Mouse (Mus musculus): ENCODE data around the gene Wbp2nl. TPM values are rescaled to one million over a fixed set of nuclear protein-coding genes. Genes with fewer than 3 reads are reported as not detected.

Gene Wbp2nl
- total and polyA plus RNA-seq, 3 experiments: not detected

DNA sequence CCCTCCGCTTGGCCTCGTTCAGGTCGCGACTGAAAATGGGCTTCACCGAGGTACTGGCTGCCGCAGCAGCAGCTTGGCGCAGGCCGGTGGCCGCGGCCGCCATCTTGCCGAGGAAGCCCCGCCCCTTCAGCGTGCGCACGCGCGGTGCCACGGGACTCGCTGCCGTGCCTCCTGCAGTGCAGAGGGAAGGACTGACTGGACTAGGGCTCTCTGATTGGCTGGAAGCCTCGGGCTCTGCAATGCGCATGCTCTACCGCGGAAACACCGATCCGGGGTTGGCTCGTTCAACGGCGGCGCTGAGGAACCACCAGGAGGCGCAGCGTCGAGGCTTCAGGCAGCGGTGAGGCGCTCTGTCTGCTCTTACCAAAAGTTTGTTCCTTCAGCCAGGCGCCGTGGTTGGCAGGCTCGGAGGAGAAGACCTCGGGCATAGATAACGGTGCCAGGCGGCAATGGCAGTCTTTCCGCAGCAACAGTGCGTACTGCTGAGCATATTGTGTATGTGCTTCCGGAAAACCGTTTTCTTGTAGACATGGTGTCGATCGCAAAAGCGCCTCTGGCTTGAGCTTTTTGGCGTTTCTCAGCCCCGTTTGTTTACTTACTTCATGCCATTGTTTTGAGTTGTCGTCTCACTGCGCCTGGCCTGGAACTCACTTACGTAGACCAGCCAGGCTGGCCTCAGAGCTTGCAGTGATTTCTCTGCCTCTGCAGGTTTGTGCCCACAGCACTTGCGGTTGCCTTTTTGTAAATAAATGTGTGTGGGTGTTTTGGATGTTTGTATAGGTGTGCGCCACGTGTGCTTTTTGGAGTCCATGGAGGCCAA is 55.6 kb downstream of the Wbp2nl start, which contains the start of gene Ndufa6:
Ndufa6 (minus strand) TSS at position 197 of the 820 bp plus-strand sequence.
- in situ Hi-C loops (cut with MboI; ENCODE audit: low pct_ligation_motif_present, low pct_unique_long_range_greater_than_20kb, low sequenced_read_pairs) (loop anchor here (10.0 kb wide), 1 partner anchor 60 kb away; no protein-coding TSS in a partner anchor), dilution Hi-C loops (cut with MboI; ENCODE audit: extremely low pct_ligation_motif_present, extremely low pct_unique_long_range_greater_than_20kb, low sequenced_read_pairs) (no loop called here)
- TF ChIP-seq ZKSCAN1 (IDR thresholded peaks at IDR 0.05; ENCODE audit: borderline replicate concordance, low read depth, low read length): no peak
- peak; percentile 69 for TF ChIP-seq ELF1 (IDR thresholded peaks at IDR 0.05; ENCODE audit: low read depth, low read length)
- TF ChIP-seq MYC (IDR thresholded peaks at IDR 0.05; ENCODE audit: low read depth, low read length): peak; percentile 28; the same call in 1 of the 2 replicates
- peak; percentile 64; the same call in 1 of the 2 replicates for TF ChIP-seq MXI1 (IDR thresholded peaks at IDR 0.05; ENCODE audit: low read depth, low read length)
- peak; percentile 99 for TF ChIP-seq NRF1 (IDR thresholded peaks at IDR 0.05; ENCODE audit: low read depth, low read length)
- TF ChIP-seq HCFC1 (IDR thresholded peaks at IDR 0.05; ENCODE audit: low read depth, low read length): peak; percentile 73
- peak; percentile 92 for TF ChIP-seq BHLHE40 (IDR thresholded peaks at IDR 0.05; ENCODE audit: low read depth, low read length)
- no peak for TF ChIP-seq CHD2 (IDR thresholded peaks at IDR 0.05; ENCODE audit: low read length)
- peak; percentile 84 for TF ChIP-seq TBP (conservative IDR thresholded peaks at IDR 0.05; ENCODE audit: low read depth, low read length)
- no peak for TF ChIP-seq USF2 (conservative IDR thresholded peaks at IDR 0.05; ENCODE audit: low read depth, low read length)
- no peak for TF ChIP-seq GABPA (IDR thresholded peaks at IDR 0.05; ENCODE audit: insufficient replicate concordance, low read depth, low read length)
- no peak for TF ChIP-seq JUND (conservative IDR thresholded peaks at IDR 0.05; ENCODE audit: low read depth, low read length)
- peak; percentile 69 for TF ChIP-seq SIN3A (IDR thresholded peaks at IDR 0.05; ENCODE audit: low read length)
- no peak for TF ChIP-seq EP300 (IDR thresholded peaks at IDR 0.05; ENCODE audit: low read length)
- no peak for TF ChIP-seq JUN (IDR thresholded peaks at IDR 0.05; ENCODE audit: insufficient read depth, low read depth, low read length)
- no peak for TF ChIP-seq ZC3H11A (IDR thresholded peaks at IDR 0.05; ENCODE audit: low read depth, low read length)
- TF ChIP-seq USF1 (IDR thresholded peaks at IDR 0.05; ENCODE audit: low read depth, low read length): no peak; the same call in 1 of the 2 replicates
- TF ChIP-seq POLR2A (IDR thresholded peaks at IDR 0.05; ENCODE audit: low read depth, low read length): peak; percentile 96
- TF ChIP-seq CTCF (conservative IDR thresholded peaks at IDR 0.05 in 1 of 2, IDR thresholded peaks at IDR 0.05 in 1 of 2; ENCODE audit: low read depth in 2 of 2, low read length in 2 of 2): peak in 1 of 2 experiments; percentile 97; a peak in 3 of 4 replicates
- TF ChIP-seq CHD1 (IDR thresholded peaks at IDR 0.05; ENCODE audit: low read depth, low read length): no peak
- TF ChIP-seq ETS1 (conservative IDR thresholded peaks at IDR 0.05; ENCODE audit: low read depth, low read length): no peak
- TF ChIP-seq IRF4 (IDR thresholded peaks at IDR 0.05; ENCODE audit: low read depth, low read length): peak; percentile 59; the same call in 1 of the 2 replicates
- no peak for TF ChIP-seq MAFK (IDR thresholded peaks at IDR 0.05; ENCODE audit: insufficient replicate concordance, low read length)
- 0 out of 2 replicates have a peak, but pooled peaks have one; percentile 59 for TF ChIP-seq KAT2A (IDR thresholded peaks at IDR 0.05; ENCODE audit: insufficient replicate concordance, low read length)
- no peak for TF ChIP-seq MAZ (IDR thresholded peaks at IDR 0.05; ENCODE audit: low read depth, low read length)
- TF ChIP-seq UBTF (IDR thresholded peaks at IDR 0.05; ENCODE audit: low read depth, low read length): 0 out of 2 replicates have a peak, but pooled peaks have one; percentile 33
- peak; percentile 97 for TF ChIP-seq NELFE (IDR thresholded peaks at IDR 0.05; ENCODE audit: low read depth, low read length)
- TF ChIP-seq ZNF384 (IDR thresholded peaks at IDR 0.05; ENCODE audit: low read depth, low read length): no peak
- peak; percentile 90 for TF ChIP-seq ZMIZ1 (IDR thresholded peaks at IDR 0.05; ENCODE audit: low read depth, low read length)
- TF ChIP-seq RCOR1 (conservative IDR thresholded peaks at IDR 0.05; ENCODE audit: low read depth, low read length): no peak
- TF ChIP-seq SMC3 (IDR thresholded peaks at IDR 0.05; ENCODE audit: low read depth, low read length): peak; percentile 93
- no peak for TF ChIP-seq E2F4 (IDR thresholded peaks at IDR 0.05; ENCODE audit: insufficient replicate concordance, low read depth, low read length)
- peak; percentile 99 for TF ChIP-seq TCF12 (IDR thresholded peaks at IDR 0.05; ENCODE audit: low read depth, low read length)
- peak; percentile 71; the same call in 1 of the 2 replicates for TF ChIP-seq MEF2A (IDR thresholded peaks at IDR 0.05; ENCODE audit: borderline replicate concordance, low read depth, low read length)
- peak; percentile 76; the same call in 1 of the 2 replicates for TF ChIP-seq POLR2AphosphoS2 (IDR thresholded peaks at IDR 0.05; ENCODE audit: low read depth, low read length)
- no peak for TF ChIP-seq PAX5 (IDR thresholded peaks at IDR 0.05; ENCODE audit: low read length)
- TF ChIP-seq RAD21 (IDR thresholded peaks at IDR 0.05; ENCODE audit: low read depth, low read length): peak; percentile 65
- TF ChIP-seq MAX (IDR thresholded peaks at IDR 0.05; ENCODE audit: low read length): peak; percentile 59; the same call in 1 of the 2 replicates
- peaks cover 13 to 26% of the 10 kb centered on the region in 2 experiments for H3K36me3 ChIP-seq (replicated peaks in 1 of 2; ENCODE audit: control insufficient read depth in 1 of 2, insufficient read depth in 1 of 2, low read length in 1 of 2)
- peaks cover 2% of the 10 kb centered on the region for H3K9me3 ChIP-seq (replicated peaks; ENCODE audit: low read length)
- peak within 1 kb of the TSS; percentile 68 for H3K4me2 ChIP-seq (ENCODE audit: insufficient read depth, low read depth, poor library complexity, severe bottlenecking)
- 0 out of 2 replicates have a peak within 1 kb of the TSS, but pooled peaks have one; percentile 27 for H3K27ac ChIP-seq (ENCODE audit: insufficient read depth, low read depth)
- H3K79me2 ChIP-seq (replicated peaks; ENCODE audit: control insufficient read depth, extremely low read depth, insufficient read depth, poor library complexity, severe bottlenecking): peaks cover 13% of the 10 kb centered on the region
- H3K4me3 ChIP-seq (replicated peaks in 1 of 3; ENCODE audit: low read depth in 2 of 3, low read length in 2 of 3, poor library complexity in 1 of 3): peak within 1 kb of the TSS; percentile 89 to 97 (median 96)
- no peaks in the 10 kb centered on the region for H3K27me3 ChIP-seq (replicated peaks)
- peak; percentile 97 for DNase-seq (ENCODE audit: extremely low read depth)
- H3K4me1 ChIP-seq (ENCODE audit: control insufficient read depth in 1 of 2, insufficient read depth in 2 of 2): peaks cover 0 to 22% of the 10 kb centered on the region in 2 experiments; a peak in 2 of 4 replicates
- peak within 1 kb of the TSS; percentile 87 for H3K9ac ChIP-seq (ENCODE audit: insufficient read depth, low read depth)
